Mouse (Mus musculus) CH12.LX (cell line): ENCODE measurements around the gene Snrnp35. TPM values are rescaled to one million over a fixed set of nuclear protein-coding genes. Genes with fewer than 3 reads are reported as not detected.

ENCODE experiments used
- DNase-seq: peaks from one replicate; pipeline ENCODE4 v3.0.0-alpha.2; 2013; ENCODE audit errors: extremely low read depth
- H3K27ac ChIP-seq: 2 replicates; pipeline ENCODE4 v1.5.1; 2012; ENCODE audit warnings: low read depth, mild to moderate bottlenecking, control low read depth, moderate library complexity; ENCODE audit not compliant: insufficient read depth
- H3K27me3 ChIP-seq: replicated peaks from 2 replicates; pipeline ENCODE3; 2012; ENCODE audit warnings: inconsistent platforms
- H3K36me3 ChIP-seq, 2 experiments: replicated peaks in 1 of 2; 2 replicates each; pipeline versions ENCODE3 to v1.6.1; 2012; ENCODE audit warnings: inconsistent platforms in 1 of 2, low read length in 1 of 2, mild to moderate bottlenecking in 1 of 2, mixed read lengths in 1 of 2, moderate library complexity in 1 of 2; ENCODE audit not compliant: control insufficient read depth in 1 of 2, insufficient read depth in 1 of 2
- H3K4me1 ChIP-seq, 2 experiments: 2 replicates each; pipeline ENCODE4 v1.6.1; 2012; ENCODE audit warnings: inconsistent platforms in 1 of 2, moderate library complexity in 1 of 2; ENCODE audit not compliant: insufficient read depth in 2 of 2, control insufficient read depth in 1 of 2
- H3K4me2 ChIP-seq: 2 replicates; pipeline ENCODE4 v1.6.1; 2012; ENCODE audit warnings: low read depth, mild to moderate bottlenecking, control low read depth; ENCODE audit not compliant: poor library complexity, insufficient read depth, severe bottlenecking
- H3K4me3 ChIP-seq, 3 experiments: fragments of 150-350 bp in 1 of 3; sonication (generic) in 1 of 3; replicated peaks in 1 of 3; 2 replicates each; pipeline versions ENCODE3 to v1.5.1; 2011 to 2012; ENCODE audit warnings: low read depth in 2 of 3, low read length in 2 of 3, mild to moderate bottlenecking in 2 of 3, moderate library complexity in 2 of 3, control low read depth in 1 of 3, improper control_type of control experiment in 1 of 3, inconsistent platforms in 1 of 3, mixed read lengths in 1 of 3; ENCODE audit not compliant: poor library complexity in 1 of 3
- H3K79me2 ChIP-seq: replicated peaks from 2 replicates; pipeline ENCODE4 v1.6.1; 2012; ENCODE audit warnings: mild to moderate bottlenecking, moderate library complexity; ENCODE audit not compliant: control insufficient read depth, poor library complexity, insufficient read depth, severe bottlenecking; ENCODE audit errors: extremely low read depth
- H3K9ac ChIP-seq: 2 replicates; pipeline ENCODE4 v1.6.1; 2012; ENCODE audit warnings: low read depth, mild to moderate bottlenecking, control low read depth, moderate library complexity; ENCODE audit not compliant: insufficient read depth
- H3K9me3 ChIP-seq: replicated peaks from 2 replicates; pipeline ENCODE3; 2012; ENCODE audit warnings: low read length, inconsistent platforms, mixed read lengths
- BHLHE40 ChIP-seq: IDR thresholded peaks from 2 replicates; pipeline ENCODE4 v1.6.1; 2011; ENCODE audit warnings: mild to moderate bottlenecking, low read depth, low read length, improper control_type of control experiment
- CHD1 ChIP-seq: IDR thresholded peaks from 2 replicates; pipeline ENCODE4 v1.6.1; 2012; ENCODE audit warnings: low read depth, low read length, improper control_type of control experiment, inconsistent platforms
- CHD2 ChIP-seq: IDR thresholded peaks from 2 replicates; pipeline ENCODE4 v1.6.1; 2011; ENCODE audit warnings: low read length, improper control_type of control experiment
- CTCF ChIP-seq, 2 experiments: IDR thresholded peaks in 1 of 2; conservative IDR thresholded peaks in 1 of 2; 2 replicates each; pipeline ENCODE4 v1.5.1; 2011 to 2012; ENCODE audit warnings: low read depth in 2 of 2, low read length in 2 of 2, improper control_type of control experiment in 1 of 2, inconsistent platforms in 1 of 2, mild to moderate bottlenecking in 1 of 2, moderate library complexity in 1 of 2
- ELF1 ChIP-seq: IDR thresholded peaks from 2 replicates; pipeline ENCODE4 v1.6.1; 2014; ENCODE audit warnings: low read depth, mild to moderate bottlenecking, inconsistent platforms, low read length, improper control_type of control experiment
- EP300 ChIP-seq: IDR thresholded peaks from 2 replicates; pipeline ENCODE4 v1.6.1; 2011; ENCODE audit warnings: low read length, improper control_type of control experiment
- ETS1 ChIP-seq: conservative IDR thresholded peaks from 2 replicates; pipeline ENCODE4 v1.6.1; 2012; ENCODE audit warnings: low read depth, mild to moderate bottlenecking, inconsistent platforms, low read length, improper control_type of control experiment, moderate library complexity
- GABPA ChIP-seq: IDR thresholded peaks from 2 replicates; pipeline ENCODE4 v1.6.1; 2012; ENCODE audit warnings: low read depth, low read length, improper control_type of control experiment, inconsistent platforms; ENCODE audit not compliant: insufficient replicate concordance
- HCFC1 ChIP-seq: IDR thresholded peaks from 2 replicates; pipeline ENCODE4 v1.6.1; 2012; ENCODE audit warnings: low read depth, mild to moderate bottlenecking, inconsistent platforms, low read length, improper control_type of control experiment
- IRF4 ChIP-seq: IDR thresholded peaks from 2 replicates; pipeline ENCODE4 v1.6.1; 2014; ENCODE audit warnings: low read depth, mild to moderate bottlenecking, inconsistent platforms, low read length, improper control_type of control experiment
- JUN ChIP-seq: IDR thresholded peaks from 2 replicates; pipeline ENCODE4 v1.6.1; 2011; ENCODE audit warnings: low read depth, mild to moderate bottlenecking, low read length, improper control_type of control experiment, moderate library complexity; ENCODE audit not compliant: insufficient read depth
- JUND ChIP-seq: conservative IDR thresholded peaks from 2 replicates; pipeline ENCODE4 v1.6.1; 2011; ENCODE audit warnings: low read depth, low read length, improper control_type of control experiment
- KAT2A ChIP-seq: IDR thresholded peaks from 2 replicates; pipeline ENCODE4 v1.6.1; 2012; ENCODE audit warnings: low read length, improper control_type of control experiment, inconsistent platforms; ENCODE audit not compliant: insufficient replicate concordance
- MAFK ChIP-seq: IDR thresholded peaks from 2 replicates; pipeline ENCODE4 v1.6.1; 2011; ENCODE audit warnings: low read length, improper control_type of control experiment; ENCODE audit not compliant: insufficient replicate concordance
- MAX ChIP-seq: IDR thresholded peaks from 2 replicates; pipeline ENCODE4 v1.6.1; 2011; ENCODE audit warnings: low read length, improper control_type of control experiment
- MAZ ChIP-seq: IDR thresholded peaks from 2 replicates; pipeline ENCODE4 v1.6.1; 2012; ENCODE audit warnings: low read depth, mild to moderate bottlenecking, inconsistent platforms, low read length, improper control_type of control experiment, moderate library complexity
- MEF2A ChIP-seq: IDR thresholded peaks from 2 replicates; pipeline ENCODE4 v1.6.1; 2014; ENCODE audit warnings: low read depth, mild to moderate bottlenecking, inconsistent platforms, low read length, improper control_type of control experiment, borderline replicate concordance
- MXI1 ChIP-seq: IDR thresholded peaks from 2 replicates; pipeline ENCODE4 v1.6.1; 2011; ENCODE audit warnings: mild to moderate bottlenecking, low read depth, low read length, improper control_type of control experiment
- MYC ChIP-seq: IDR thresholded peaks from 2 replicates; pipeline ENCODE4 v1.6.1; 2011; ENCODE audit warnings: low read depth, mild to moderate bottlenecking, improper control_type of control experiment, low read length
- NELFE ChIP-seq: IDR thresholded peaks from 2 replicates; pipeline ENCODE4 v1.6.1; 2011; ENCODE audit warnings: low read depth, low read length, improper control_type of control experiment
- NRF1 ChIP-seq: IDR thresholded peaks from 2 replicates; pipeline ENCODE4 v1.6.1; 2014; ENCODE audit warnings: low read depth, mild to moderate bottlenecking, inconsistent platforms, low read length, improper control_type of control experiment, moderate library complexity
- PAX5 ChIP-seq: IDR thresholded peaks from 2 replicates; pipeline ENCODE4 v1.6.1; 2012; ENCODE audit warnings: low read length, inconsistent platforms, mixed read lengths
- POLR2A ChIP-seq: IDR thresholded peaks from 2 replicates; pipeline ENCODE4 v1.6.1; 2011; ENCODE audit warnings: low read depth, mild to moderate bottlenecking, improper control_type of control experiment, low read length
- POLR2AphosphoS2 ChIP-seq: IDR thresholded peaks from 2 replicates; pipeline ENCODE4 v1.6.1; 2011; ENCODE audit warnings: low read depth, low read length, improper control_type of control experiment
- RAD21 ChIP-seq: IDR thresholded peaks from 2 replicates; pipeline ENCODE4 v1.6.1; 2011; ENCODE audit warnings: low read depth, mild to moderate bottlenecking, low read length, improper control_type of control experiment, moderate library complexity
- RCOR1 ChIP-seq: conservative IDR thresholded peaks from 2 replicates; pipeline ENCODE4 v1.6.1; 2012; ENCODE audit warnings: low read depth, mild to moderate bottlenecking, inconsistent platforms, low read length, improper control_type of control experiment
- SIN3A ChIP-seq: IDR thresholded peaks from 2 replicates; pipeline ENCODE4 v1.6.1; 2012; ENCODE audit warnings: low read length, improper control_type of control experiment, inconsistent platforms
- SMC3 ChIP-seq: IDR thresholded peaks from 2 replicates; pipeline ENCODE4 v1.6.1; 2011; ENCODE audit warnings: low read depth, low read length, improper control_type of control experiment
- TBP ChIP-seq: conservative IDR thresholded peaks from 2 replicates; pipeline ENCODE4 v1.6.1; 2011; ENCODE audit warnings: low read depth, low read length, improper control_type of control experiment
- TCF12 ChIP-seq: IDR thresholded peaks from 2 replicates; pipeline ENCODE4 v1.6.1; 2014; ENCODE audit warnings: low read depth, mild to moderate bottlenecking, inconsistent platforms, low read length, improper control_type of control experiment
- UBTF ChIP-seq: IDR thresholded peaks from 2 replicates; pipeline ENCODE4 v1.6.1; 2012; ENCODE audit warnings: low read depth, mild to moderate bottlenecking, inconsistent platforms, low read length, improper control_type of control experiment, moderate library complexity
- USF1 ChIP-seq: IDR thresholded peaks from 2 replicates; pipeline ENCODE4 v1.6.1; 2014; ENCODE audit warnings: low read depth, mild to moderate bottlenecking, inconsistent platforms, low read length, improper control_type of control experiment
- USF2 ChIP-seq: conservative IDR thresholded peaks from 2 replicates; pipeline ENCODE4 v1.6.1; 2011; ENCODE audit warnings: low read depth, low read length, improper control_type of control experiment
- ZC3H11A ChIP-seq: IDR thresholded peaks from 2 replicates; pipeline ENCODE4 v1.6.1; 2012; ENCODE audit warnings: low read depth, mild to moderate bottlenecking, inconsistent platforms, low read length, improper control_type of control experiment
- ZMIZ1 ChIP-seq: IDR thresholded peaks from 2 replicates; pipeline ENCODE4 v1.6.1; 2012; ENCODE audit warnings: low read depth, mild to moderate bottlenecking, inconsistent platforms, low read length, improper control_type of control experiment
- ZNF384 ChIP-seq: IDR thresholded peaks from 2 replicates; pipeline ENCODE4 v1.6.1; 2012; ENCODE audit warnings: low read depth, low read length, improper control_type of control experiment, inconsistent platforms
- dilution Hi-C: fragments of 300-500 bp; cut with MboI; formaldehyde crosslinking; loops from 2 replicates; pipeline ENCODE4 v1.14.3; 2020; ENCODE audit warnings: low sequenced_read_pairs; ENCODE audit not compliant: extremely low pct_unique_long_range_greater_than_20kb, extremely low pct_ligation_motif_present
- in situ Hi-C: fragments of 300-500 bp; cut with MboI; formaldehyde crosslinking; loops from 3 replicates; pipeline ENCODE4 v1.14.3; 2019; ENCODE audit warnings: low sequenced_read_pairs, low pct_ligation_motif_present, low pct_unique_long_range_greater_than_20kb, mixed read lengths
- polyA plus RNA-seq: library from polyadenylated mRNA; unstranded; fragments of >175 nt; gene quantifications from 2 replicates; pipeline ENCODE4 v1.2.1, GENCODE M21; 2012; ENCODE audit warnings: low read depth; ENCODE audit not compliant: insufficient read length
- total RNA-seq, 2 experiments: library from RNA; depleted of rRNA; stranded (reverse); fragments of 300-350 nt in 1 of 2; fragments of >200 nt in 1 of 2; gene quantifications; 2 replicates each; pipeline ENCODE4 v1.2.3; 2012 to 2014

The Snrnp35 gene
- total and polyA plus RNA-seq, 3 experiments: 13.9 to 29.0 (median 27.4) TPM

GRCm38 (mm10) chr5:124440094-124440701 lies 42.7 kb upstream of the Snrnp35 start:
- peak; percentile 66 for DNase-seq
- Histone ChIP-seq H3K4me3 (peak overlapping the region; percentile 81 to 97 (median 87)), H3K9ac (peak overlapping the region; percentile 73), H3K27me3 (no peaks in the 10 kb centered on the region), H3K4me1 (peaks cover 10 to 32% of the 10 kb centered on the region in 2 experiments), H3K79me2 (peaks cover 41% of the 10 kb centered on the region), H3K27ac (peak overlapping the region; percentile 67), H3K9me3 (no peaks in the 10 kb centered on the region), H3K36me3 (peaks cover 4 to 14% of the 10 kb centered on the region in 2 experiments), H3K4me2 (peak overlapping the region; percentile 37)
- no peak for TF ChIP-seq NELFE
- TF ChIP-seq MAZ: no peak
- no peak for TF ChIP-seq USF2
- TF ChIP-seq TBP: no peak
- no peak for TF ChIP-seq EP300
- TF ChIP-seq UBTF: no peak; the same call in 1 of the 2 replicates
- TF ChIP-seq ETS1: no peak
- no peak for TF ChIP-seq ZMIZ1
- TF ChIP-seq KAT2A: no peak
- TF ChIP-seq CHD2: no peak
- no peak; the same call in 1 of the 2 replicates for TF ChIP-seq SMC3
- TF ChIP-seq SIN3A: peak; percentile 26; the same call in 1 of the 2 replicates
- no peak for TF ChIP-seq POLR2A
- TF ChIP-seq CHD1: no peak
- TF ChIP-seq ZNF384: no peak; the same call in 1 of the 2 replicates
- TF ChIP-seq PAX5: no peak
- peak; percentile 46 for TF ChIP-seq NRF1
- TF ChIP-seq MXI1: no peak; the same call in none of the 2 replicates
- TF ChIP-seq GABPA: no peak
- no peak for TF ChIP-seq MAFK
- no peak for TF ChIP-seq RCOR1
- TF ChIP-seq MYC: 0 out of 2 replicates have a peak, but pooled peaks have one; percentile 24
- TF ChIP-seq POLR2AphosphoS2: no peak
- TF ChIP-seq MEF2A: no peak
- TF ChIP-seq USF1: no peak
- no peak for TF ChIP-seq BHLHE40
- no peak for TF ChIP-seq TCF12
- TF ChIP-seq RAD21: no peak; the same call in 1 of the 2 replicates
- peak; percentile 12 to 51; a peak in 2 of 4 replicates for TF ChIP-seq CTCF (conservative IDR thresholded peaks at IDR 0.05 in 1 of 2, IDR thresholded peaks at IDR 0.05 in 1 of 2; ENCODE audit: low read depth in 2 of 2, low read length in 2 of 2)
- TF ChIP-seq MAX: 0 out of 2 replicates have a peak, but pooled peaks have one; percentile 36
- TF ChIP-seq ZC3H11A: no peak
- no peak for TF ChIP-seq JUN
- no peak for TF ChIP-seq ELF1
- no peak for TF ChIP-seq IRF4
- no peak for TF ChIP-seq HCFC1
- no peak for TF ChIP-seq JUND
- dilution Hi-C loops (no loop called here), in situ Hi-C loops (loop anchor here (25.0 kb wide), 1 partner anchor 422 kb away; the partner anchor contains the start of genes Ccdc92 and Zfp664)
